Mouse (Mus musculus) hematopoietic stem cell, adult 5-6 weeks (primary cell): ENCODE results near the gene Tmem211. TPM values are rescaled to one million over a fixed set of nuclear protein-coding genes. Genes with fewer than 3 reads are reported as not detected.
A peak's percentile ranks its signal among the peaks of the same experiment; 100 is the strongest.

ENCODE experiments used
- ATAC-seq, 2 experiments: fragments of 125-278 bp in 1 of 2; replicated peaks in 1 of 2; 2 replicates each; pipeline ENCODE4 v1.8.0; 2016 to 2017; ENCODE audit warnings: inconsistent platforms in 2 of 2, mild to moderate bottlenecking in 2 of 2, moderate number of reproducible peaks in 2 of 2, low read depth in 1 of 2, moderate TSS enrichment in 1 of 2; ENCODE audit not compliant: low FRiP score in 2 of 2, poor library complexity in 2 of 2, severe bottlenecking in 2 of 2, insufficient read depth in 1 of 2, low TSS enrichment in 1 of 2
- total RNA-seq: library from RNA; stranded (forward); fragments of 172-1452, 232-1000 nt; gene quantifications from 2 replicates; pipeline ENCODE4 v1.2.3, GENCODE M21; 2017

Gene Tmem211
- total RNA-seq, 1 experiment from 2014 or later = not detected

DNA sequence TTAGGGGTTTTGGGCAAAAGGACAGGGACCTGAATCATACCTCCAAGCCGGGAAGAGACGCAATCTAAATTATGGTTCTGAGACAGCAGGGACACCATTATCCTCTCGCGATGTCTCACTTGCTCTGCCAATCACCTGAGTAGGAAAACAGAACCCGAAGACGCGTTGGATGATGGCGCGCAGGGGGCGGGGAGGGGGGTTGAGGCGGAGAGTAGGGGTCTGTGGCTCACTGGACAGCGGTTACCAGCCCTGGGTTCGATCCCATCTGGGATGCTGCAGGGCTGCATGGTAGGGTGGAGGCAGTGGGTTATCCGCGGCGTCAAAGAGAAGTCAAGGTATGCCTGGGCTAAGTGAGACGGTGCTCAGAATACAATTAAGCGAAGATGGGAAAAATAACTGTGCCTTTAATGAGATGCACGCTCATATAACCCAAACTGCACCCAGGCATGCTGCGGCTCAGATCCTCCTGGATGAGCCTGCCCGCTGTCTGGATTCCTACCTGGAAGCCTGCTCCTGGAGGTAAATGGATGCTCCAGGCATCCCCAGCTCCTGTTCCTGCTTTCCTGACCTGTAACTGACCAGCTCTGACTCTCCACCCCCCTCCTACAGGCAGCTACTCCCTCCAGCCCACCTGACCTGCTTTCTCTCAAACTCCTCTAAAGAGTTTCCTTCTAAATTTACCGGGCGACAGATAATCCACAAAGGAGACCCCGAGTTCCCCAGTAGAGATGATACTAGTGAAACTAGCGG, 848 bp upstream of the Tmem211 start:
- no peak for ATAC-seq

DNA sequence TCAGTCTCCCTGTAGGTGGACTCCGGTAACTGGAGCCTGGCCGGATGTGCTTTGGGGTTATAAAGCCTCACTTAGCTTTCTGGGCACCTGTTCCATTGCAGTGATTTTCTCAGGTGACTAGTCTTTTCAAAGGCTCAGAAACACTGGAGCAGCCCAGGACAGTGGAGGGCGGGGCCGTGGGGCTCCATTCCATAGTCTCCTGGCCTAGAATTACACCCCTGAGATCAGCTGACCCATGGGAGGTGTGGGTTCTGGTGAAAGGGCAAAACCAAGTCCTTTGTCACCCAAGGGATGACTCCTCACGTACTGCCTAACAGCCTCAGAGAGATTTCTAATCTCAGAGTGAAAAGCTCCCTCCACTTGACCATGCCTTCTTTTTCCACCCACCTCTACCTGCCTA, 3.5 kb downstream of the Tmem211 start:
- no peak for ATAC-seq

DNA sequence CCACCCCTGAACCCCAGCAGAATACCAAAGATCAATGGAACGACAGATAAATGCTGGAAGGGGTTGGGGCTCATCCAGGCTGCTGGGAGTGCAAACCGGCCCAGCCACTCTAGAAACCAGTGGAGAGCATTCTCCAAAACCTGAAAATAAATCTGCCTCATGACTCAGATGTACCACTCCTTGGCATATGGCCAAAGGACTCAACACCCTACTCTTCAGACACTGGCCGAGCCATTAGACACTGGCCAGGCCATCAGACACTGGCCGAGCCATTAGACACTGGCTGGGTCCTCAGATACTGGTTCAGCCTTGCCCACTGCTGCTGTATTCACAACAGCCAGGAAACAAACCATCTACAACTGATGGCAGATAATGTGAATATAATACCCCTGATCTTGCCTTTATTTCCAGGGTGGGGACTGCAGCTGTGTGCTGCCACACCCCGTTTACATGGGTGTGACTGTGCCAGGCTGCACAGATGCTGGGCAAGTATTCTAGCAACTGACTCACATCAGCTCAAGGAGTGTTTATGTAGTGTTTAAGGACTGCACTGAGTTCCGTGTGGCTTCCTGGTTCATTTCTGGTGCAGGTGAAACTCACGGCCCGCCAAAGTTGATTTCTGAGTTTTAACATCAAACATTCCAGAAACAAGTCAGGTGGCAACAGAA, 22.7 kb downstream of the Tmem211 start:
- no peak for ATAC-seq

DNA sequence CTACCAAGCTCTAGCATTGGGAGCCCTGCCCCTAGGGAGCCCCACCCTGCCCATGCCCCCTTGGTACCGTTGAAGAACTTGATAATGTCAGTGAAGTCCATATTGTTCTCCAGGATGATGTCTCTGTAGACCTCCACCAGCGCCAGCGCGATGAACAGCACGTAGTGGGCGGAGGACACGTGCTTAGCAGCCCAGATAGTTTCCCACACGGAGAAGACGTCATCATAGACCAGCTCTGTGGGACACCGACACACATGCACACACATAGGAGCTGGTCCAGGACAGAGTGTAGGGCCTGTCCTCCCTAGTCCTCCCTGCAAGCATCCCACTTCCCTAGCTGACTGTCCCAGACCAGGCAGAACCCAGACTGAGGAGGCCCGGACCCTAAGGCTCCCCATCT, 24.1 kb downstream of the Tmem211 start:
- no peak for ATAC-seq

DNA sequence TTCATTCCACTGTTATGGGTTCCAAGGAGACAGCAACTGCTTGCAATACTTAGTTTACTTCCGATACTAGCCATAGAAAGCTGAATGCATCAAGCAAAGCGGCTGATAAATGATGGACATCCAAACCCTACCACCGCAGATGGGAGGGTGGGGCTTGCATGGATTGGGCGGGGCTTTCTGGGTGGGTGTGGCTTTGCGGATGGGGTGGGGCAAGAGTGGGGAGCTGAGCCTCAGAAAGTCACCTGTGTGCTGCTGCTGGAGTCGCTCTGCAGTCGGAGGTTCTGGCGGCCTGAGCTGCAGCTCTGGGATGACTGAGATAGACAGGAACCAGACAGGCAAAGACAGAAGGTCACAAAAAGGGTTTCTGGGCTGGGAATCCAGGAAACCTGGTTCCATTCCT, 38.9 kb downstream of the Tmem211 start:
- no peak for ATAC-seq

DNA sequence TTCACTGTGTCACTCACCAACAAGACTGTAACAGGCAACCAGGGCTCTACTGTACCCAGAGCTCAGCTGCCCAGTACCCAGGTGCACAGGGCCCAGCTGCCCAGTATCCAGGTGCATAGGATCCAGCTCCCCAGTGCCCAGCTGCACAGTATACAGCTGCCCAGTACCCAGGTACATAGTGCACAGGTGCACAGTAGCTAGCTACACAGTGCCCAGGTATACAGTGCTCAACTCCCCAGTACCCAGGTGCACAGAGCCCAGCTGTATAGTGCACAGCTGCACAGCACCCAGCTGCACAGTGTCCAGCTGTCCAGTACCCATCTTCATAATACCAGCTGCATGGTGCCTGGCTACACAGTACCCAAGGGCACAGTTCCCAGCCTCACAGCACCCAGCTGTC, 41.5 kb downstream of the Tmem211 start:
- no peak for ATAC-seq

DNA sequence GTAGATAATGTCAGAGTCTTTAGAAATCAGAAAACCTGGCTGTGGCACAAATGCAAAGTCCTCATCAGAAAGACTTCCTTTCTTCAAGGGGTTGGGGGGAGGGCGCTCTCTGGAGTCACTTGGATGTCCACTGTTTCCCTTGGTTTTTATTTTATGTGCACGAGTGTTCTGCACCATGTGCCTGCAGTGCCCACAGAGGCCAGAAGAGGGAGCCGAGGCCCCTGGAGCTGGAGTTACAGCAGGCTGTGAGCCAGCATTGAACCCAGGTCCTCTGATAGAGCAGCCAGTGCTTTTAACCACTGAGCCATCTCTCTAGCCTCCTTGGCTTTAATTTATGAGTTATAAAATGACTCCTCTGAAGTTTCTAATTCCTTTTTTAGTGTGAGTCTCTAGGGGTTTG, 43.3 kb downstream of the Tmem211 start:
- ATAC-seq = no peak; a peak in 1 of 4 replicates

DNA sequence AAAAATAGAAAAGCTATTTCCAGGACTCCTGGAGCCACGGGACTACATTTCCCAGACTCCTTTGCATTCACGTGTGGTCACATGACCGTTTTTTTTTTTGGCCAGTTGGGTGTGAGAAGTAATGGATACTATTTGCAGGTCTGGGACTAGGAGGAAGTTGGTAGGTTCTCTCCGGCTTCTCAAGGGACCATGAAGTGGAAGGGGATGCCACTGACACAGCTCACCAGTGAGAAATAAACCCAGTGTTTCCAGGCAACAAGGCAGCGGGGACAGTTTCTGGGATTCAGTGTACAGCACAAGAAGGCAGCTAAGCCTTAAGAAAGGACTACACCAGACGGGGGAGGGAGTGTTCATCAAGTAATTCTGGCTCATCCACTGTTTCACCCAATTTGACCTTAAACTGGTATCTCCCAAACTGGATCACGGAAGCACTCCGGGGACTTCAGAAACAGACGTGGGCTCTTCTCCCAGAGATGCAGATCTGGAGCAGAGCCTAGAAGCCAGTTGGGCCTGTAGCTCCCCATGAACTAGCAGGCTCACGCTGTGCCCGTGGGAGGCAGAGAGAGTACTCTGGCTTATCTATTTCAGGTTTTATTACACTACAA, 44.6 kb downstream of the Tmem211 start:
- no peak for ATAC-seq

DNA sequence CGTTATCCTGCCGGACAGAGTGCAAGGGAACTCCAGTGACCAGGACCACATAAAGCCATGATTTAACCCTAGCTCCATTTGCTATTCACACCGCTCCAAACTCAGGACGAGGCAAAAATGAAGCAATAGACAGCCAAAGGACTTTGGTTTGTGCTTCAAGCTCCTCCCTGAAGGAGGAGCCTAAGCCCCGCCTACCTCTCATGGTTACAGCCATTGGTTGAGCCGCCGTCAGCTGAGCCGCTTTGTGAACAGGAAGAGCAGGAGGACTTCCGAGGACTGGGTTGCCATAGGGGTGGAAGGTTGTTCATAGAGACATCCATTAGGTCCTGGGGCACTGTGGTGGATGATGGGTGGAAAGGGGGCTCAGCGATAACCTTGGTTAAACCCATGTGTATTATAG, 49.1 kb downstream of the Tmem211 start:
- ATAC-seq = no peak

DNA sequence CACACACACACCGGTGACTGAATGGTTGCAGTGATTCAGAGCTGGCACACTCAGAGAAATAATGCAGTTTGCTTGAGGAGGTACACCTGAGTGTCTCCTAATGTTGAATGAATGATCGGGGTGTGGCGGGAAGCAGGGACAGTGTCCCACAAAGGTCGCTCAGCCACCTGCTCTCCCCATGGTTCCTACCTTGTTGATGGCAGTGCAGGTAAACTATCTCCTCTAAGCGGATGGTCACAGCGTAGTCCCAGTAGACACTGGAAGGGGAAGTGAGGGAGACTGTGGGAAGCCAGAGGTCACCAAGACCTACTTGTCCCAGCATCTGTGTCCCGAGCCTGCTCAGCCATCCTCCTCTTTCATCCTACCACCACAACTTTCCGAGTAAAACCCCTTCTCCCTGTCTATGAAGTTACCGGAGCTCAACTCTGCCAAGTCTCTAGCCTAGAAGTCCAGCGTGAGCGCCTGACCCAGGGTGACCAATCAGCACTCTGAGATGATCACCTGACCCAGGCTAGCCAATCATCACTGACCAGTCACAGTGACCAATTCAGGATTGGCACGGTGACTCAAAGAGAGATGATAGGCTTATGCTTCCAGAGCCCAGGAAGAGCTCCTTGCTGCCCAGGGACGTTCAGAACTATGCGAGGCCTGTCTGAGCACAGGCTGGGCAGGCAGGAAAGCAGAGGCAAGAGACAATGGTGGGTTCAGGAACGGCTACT, 53.6 kb downstream of the Tmem211 start:
- no peak for ATAC-seq

DNA sequence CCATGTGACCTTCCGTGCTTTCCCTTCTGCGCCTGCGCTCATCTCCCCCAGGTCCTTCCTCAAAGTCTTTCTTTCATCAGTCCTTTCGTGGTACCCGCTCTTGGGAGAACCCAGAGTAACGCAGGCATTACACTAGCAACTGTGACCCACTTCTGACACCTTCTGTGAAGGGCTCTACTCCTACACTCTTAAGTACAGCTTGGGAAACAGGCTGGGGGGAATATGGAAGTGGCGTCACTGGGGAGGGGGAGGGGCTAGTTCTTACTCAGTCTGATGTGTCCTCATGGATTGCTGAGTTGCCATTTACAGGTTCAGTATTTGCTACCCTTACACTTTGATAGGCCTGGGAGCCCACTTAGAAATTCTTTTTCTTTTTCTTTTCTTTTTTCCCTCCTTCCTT, 54.8 kb downstream of the Tmem211 start:
- no peak for ATAC-seq

DNA sequence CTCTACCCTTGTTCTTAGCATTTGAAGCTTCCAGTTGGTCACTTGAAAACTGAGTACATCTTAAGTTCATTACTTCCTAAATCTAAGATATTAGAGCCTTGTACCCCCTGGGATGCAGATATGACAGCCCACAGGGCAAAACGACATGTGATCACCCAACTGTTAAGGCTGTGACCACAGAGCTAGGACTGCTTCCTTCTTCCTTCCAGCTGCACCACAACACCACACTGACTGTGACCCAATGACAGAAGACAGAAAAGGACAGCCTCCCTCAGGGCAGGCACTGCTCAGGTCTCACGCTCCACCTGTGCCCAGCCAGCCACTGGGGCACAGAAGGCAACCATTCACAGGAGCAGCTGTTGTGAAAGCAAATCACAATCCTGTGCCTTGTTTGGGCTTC, 57.0 kb downstream of the Tmem211 start:
- peak; percentile 65 to 84 for ATAC-seq

DNA sequence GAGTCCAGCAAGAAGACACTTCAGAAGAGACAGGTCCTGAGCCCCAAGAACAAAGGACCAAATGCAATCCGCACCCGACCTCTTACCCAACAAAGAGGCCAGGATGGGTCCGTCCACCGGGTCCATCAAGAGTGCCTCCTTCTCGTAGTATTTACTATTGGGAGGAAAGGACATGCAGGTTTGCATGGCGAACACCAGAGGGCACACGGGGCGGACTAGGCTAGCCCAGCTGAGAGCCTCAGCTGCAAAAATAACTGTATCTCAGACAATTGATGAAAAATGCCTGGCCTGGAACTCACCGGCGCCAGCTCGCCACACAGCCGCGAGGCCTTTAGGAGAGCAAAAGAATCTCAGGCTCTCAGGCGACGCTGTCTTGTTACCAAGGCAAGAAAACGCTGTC, 58.8 kb downstream of the Tmem211 start:
- ATAC-seq = no peak

DNA sequence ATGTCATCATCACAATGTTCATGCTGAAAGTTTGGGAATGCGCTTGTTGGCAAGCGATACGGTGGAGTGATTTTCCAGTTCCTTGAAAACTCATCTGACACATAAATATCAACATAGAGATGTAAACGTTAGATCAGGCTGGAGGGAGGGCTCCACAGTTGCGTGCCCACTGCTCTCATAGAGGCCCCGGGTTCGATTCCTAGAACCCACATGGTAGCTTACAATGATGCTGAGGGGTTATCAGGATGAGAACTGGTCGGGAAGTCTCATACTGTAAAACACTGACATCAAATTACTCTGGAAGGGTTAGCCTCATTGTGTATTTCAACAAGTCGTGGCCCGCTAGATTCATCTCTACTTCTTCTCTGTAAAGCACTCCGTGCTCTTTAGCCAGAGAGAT, 59.3 kb downstream of the Tmem211 start:
- ATAC-seq = no peak

DNA sequence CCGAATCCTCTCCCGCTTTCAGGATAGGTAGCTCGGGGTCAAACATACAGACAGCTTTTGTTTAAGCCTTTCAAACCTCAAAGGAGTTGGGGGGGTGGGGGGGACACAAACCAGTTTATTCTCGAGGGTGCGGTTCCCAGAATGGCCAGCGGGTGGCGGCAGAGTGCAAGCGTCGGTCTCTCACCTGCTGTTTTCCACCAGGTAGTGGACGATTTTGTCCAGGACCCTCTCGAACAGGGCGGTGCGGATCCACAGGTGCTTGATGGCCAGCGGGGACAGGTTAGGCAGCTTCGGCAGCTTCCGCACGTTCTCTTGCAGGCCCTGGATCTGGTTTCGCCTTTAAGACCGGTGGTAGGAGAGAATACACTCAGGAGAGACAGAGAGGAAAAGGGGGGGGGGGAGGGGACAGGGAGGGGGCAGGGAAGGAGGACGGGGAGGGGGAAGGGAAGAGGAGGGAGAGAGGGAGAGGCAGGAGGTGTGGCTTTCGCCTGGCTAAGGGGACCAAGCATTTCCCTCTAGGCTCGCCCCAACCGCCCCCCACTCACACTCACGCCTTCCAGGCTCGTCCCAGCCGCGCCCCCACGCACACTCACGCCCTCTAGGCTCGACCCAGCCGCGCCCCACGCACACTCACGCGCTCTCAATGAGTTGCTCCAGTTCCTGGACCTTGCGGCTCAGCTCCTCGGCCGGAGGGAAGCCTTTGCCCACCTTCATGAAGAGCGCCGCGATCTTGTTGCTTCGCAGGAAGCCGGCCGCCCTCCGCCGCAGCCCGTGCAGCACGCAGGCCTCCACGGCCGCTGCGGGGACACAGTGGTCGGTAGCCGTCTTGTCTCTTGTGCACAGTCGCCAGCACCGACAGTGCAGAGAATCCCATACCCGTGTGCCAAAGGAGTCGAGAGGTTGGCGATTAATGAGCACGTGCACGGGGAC, 60.1 kb downstream of the Tmem211 start:
- ATAC-seq = no peak

DNA sequence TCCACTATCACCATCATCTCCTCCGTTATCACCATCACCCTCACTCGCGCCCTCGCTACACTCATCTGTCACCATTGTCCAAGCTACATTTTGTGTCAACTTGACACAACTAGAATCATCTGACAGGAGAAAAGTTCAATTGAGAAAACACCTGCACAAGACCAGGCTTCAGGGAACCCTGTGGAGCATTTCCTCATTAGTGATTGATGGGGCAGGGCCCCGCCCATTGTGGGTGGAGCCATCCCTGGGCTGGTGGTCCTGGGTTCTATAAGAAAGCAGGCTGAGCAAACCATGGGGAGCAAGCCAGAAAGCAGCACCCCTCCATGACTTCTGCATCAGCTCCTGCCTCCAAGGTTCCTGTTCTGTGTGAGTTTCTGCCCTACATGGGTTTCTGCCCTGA, 61.1 kb downstream of the Tmem211 start:
- ATAC-seq = no peak

DNA sequence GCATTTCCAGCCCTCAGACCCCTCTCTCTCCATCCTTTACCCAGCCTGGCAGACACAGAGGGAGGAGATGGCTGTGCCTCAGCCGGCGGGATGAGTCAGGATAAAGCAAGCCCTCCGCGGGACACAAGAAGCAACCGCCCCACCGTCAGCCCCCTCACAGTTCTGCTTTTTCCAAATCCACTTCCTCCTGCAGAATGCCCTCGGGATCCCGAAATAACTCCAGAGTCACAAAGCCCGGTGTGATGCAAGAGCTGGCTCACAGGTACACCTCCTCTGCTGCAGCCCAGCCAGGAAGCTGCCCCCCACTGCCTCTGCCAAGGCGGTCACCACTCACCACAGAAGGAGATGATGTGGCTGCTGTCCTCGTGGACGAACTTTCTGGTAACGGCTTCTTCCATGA, 61.8 kb downstream of the Tmem211 start:
- no peak for ATAC-seq
